Mouse (Mus musculus) thymus, postnatal 0 days (tissue): Measurements from ENCODE around the gene Hmcn1. TPM values are rescaled to one million over a fixed set of nuclear protein-coding genes. Genes with fewer than 3 reads are reported as not detected.

Experiments used
- DNase-seq: peaks from one replicate; pipeline ENCODE4 v3.0.0-alpha.2; 2015; ENCODE audit warnings: low spot score
- polyA plus RNA-seq: library from polyadenylated mRNA; unstranded; fragments of >200 nt; fragmentation: Nextera tagmentation; extraction: Ambion mirVana; gene quantifications from 2 replicates; pipeline ENCODE4 v1.2.1, GENCODE M21; 2015

Gene Hmcn1
- polyA plus RNA-seq: 0.13 and 0.29 TPM in 2 replicates

DNA sequence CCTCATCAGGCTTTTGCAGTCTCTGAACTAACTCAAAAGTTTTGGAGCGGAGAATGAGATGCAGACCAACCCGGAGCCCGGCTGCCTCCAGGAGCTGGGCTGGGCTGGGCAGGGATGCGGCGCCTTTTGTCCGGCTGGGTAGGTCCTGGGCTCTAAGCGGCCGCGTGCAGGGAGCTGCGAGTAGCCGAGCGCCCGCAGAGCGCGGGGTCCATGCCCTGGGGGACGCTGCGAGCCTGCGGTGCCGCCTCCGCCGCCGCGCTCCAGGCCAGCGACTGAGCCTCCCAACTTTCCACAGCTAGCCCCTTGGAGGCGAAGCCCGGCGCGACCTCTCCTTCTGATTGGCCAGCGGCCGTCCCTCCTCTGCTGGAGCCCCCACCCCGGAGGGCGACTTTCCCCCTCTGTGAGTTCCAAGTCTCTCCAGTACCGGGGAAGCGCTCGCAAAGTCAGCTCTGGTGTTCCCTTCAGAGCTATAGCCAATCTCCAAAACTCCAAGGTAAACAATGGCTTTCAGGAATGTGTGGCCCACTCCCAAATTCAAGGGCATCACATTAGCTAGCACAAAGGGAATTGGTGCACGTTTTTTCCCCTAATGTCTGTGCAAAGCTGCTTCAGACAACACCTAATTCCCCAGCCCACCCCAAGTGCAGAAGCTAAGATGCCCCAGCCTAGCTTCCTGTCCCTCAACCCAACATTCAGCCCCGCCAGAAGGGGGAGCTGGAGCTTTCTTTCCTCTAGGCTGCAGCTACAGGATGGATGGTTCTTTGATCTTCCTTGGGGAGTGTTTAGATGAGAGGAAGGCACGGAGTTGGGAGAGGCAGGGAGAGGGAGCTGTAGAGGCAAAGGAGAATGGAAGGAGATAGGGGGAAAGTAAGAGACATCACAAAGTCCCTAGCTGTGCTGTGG, at the start of gene Hmcn1:
Gene Hmcn1 (minus strand): TSS at position 274 of the 903 bp plus-strand sequence.
- DNase-seq: peak; percentile 51

DNA sequence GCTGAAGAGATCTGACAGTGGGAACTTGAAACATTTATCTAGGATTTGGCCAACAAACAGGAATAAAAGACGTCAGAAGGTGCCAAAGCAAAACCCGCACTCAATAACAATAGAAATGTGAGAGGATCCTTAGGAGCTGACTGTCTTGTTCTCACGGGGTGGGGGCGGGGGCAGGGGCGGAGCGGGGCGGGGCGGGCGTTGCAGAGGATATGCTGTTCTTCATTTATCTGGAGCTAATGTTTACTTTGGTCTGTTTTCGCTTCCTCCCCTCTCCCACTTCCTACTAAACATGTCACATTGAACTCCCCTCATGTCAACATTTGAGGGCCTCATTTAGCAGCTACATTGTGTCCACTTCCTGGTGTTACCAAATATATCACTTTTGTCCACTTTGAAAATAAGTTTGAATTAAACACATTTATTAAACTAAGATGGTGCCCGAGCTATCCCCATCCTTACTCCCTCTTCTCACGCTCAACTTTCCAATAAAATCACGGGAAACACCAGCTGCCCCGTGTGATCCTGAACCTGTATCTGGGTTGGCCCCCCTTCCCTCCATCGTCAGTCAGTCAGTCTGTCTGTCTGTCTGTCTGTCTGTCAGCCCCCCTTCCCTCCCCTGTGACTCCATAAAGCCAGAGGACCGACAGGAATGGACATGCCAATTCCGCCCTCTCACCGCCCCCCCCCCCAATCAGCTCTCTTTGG, 47.9 kb upstream of the Hmcn1 start:
- DNase-seq: peak; percentile 7

DNA sequence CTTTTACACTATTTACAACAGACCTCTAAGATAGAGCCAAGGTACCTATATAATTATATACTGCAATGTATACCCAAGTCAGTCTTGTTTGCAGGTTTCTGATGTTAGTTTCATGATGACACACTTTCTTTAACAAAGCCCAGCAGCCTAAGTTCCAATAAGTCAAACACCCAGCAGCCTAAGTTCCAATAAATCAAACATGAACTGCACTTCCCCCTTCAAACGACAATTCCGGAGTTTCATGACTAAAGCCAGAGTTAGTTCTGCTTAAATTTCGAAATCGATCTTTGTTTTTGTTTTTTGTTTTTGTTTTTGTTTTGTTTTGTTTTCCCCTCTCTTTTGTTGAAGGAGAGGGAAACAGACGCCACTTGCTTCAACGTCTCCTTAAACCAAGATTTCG, 47.1 kb upstream of the Hmcn1 start:
- DNase-seq: no peak

- DNase-seq: no peak
Measured at GRCm38 (mm10) chr1:151039189-151039588, 46.0 kb upstream of the Hmcn1 start.

DNA sequence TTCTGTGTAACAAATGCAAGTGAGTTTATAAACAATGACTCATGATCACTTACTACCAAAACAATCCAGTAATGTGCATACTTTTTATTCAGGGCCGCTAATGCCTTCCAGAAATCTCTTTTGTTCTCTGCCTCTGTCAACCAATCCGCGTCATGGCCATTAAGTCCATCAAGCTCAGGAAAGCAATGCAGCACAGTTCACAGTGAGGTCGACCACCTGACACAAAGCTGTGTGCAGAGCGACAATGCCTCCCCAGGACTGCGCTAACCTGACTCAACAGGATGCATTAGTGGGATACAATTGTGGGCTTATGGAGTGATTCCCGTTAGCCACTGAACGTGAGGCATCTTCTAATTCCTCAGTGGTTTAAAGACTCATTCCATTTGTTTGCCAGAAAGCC, 45.3 kb upstream of the Hmcn1 start:
- DNase-seq: no peak

DNA sequence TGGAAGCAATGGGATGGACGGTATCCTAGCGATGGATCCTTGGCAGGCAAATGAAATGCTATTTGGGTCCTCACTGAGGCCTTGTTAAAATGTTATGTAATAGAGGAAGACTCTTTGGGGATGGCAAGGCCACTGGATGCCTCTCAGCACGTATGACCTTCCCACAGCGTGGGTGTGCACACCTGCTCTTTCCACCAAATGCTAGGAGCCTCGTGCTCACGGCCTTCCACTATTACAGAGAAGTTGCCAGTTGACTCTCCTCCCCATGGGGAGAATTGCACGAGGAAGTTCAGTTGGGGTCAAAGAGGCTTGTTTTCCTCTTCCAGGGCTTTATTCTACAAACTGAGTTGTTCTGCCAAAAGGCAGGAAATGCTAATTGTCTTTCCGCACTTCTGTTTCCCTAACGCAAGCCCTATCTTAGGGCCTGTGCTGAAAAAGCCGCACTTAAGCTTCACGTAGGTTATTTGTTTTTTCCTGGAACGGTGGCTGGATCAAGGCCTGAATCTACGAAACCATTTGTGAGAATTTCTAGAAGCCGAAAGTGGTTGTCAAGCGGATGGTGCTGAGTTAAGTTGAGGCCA, 43.3 kb upstream of the Hmcn1 start:
- DNase-seq: no peak

- no peak for DNase-seq
Measured at GRCm38 (mm10) chr1:151035766-151036165, 42.5 kb upstream of the Hmcn1 start.

- peak; percentile 61 for DNase-seq
Measured at GRCm38 (mm10) chr1:151034993-151035592, 41.9 kb upstream of the Hmcn1 start.

- no peak for DNase-seq
Measured at GRCm38 (mm10) chr1:151033291-151033690, 40.1 kb upstream of the Hmcn1 start.

GRCm38 (mm10) chr1:151031581-151031980, 38.3 kb upstream of the Hmcn1 start:
- DNase-seq: no peak

DNA sequence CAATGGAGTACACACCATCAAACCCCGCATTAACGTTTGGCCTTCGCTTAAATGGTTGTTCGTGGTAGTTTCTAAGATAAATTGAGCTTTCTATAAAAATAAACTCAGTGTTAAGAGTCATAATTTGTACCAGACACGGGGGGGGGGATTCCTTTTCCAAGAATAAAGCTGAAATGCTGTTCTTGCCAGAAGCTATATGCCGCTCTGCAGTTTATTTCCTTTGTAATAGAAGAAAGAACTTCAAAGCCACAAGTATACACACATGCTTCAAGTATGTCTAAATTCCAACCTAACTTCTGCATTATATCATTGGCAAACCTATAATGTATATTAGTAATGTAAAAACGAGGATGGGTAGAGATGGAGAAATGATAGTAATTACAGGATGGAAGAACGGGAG, 37.9 kb upstream of the Hmcn1 start:
- no peak for DNase-seq

- peak; percentile 80 for DNase-seq
Measured at GRCm38 (mm10) chr1:151025049-151025773, 32.0 kb upstream of the Hmcn1 start.

GRCm38 (mm10) chr1:151019273-151019890, 26.1 kb upstream of the Hmcn1 start:
- no peak for DNase-seq

GRCm38 (mm10) chr1:151011056-151011455, 17.8 kb upstream of the Hmcn1 start:
- peak; percentile 74 for DNase-seq

DNA sequence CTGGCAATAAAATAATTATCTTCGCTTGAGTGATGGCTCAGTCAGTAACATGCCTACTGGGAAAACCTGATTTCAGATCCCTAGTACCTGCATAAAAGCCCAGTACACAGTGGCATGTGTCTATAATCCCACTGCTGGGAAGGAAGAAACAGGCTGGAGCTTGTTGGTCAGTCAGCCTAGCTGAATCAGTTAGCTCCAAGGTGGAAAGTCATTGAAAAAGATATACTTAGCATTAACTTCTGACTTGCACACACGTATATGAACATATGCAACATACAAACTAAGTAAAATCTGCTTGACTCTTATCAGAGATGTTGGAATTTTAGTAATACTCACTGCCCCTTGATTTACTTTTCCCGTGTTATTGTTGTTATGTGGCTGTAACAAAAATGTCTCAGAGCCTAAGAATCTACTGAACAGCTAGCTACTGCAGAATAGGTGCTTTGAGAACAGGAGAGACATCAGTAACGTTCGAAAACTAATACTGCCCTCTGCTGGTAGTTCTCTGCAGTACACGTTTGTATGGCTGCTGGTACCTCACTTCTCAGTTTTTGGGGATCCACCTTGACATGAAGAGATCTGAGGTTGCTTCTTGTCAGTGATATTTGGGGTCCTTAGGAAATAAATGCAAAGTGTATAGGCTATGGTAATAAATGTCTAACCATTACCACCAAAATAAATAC, 16.0 kb upstream of the Hmcn1 start:
- peak; percentile 77 for DNase-seq

DNA sequence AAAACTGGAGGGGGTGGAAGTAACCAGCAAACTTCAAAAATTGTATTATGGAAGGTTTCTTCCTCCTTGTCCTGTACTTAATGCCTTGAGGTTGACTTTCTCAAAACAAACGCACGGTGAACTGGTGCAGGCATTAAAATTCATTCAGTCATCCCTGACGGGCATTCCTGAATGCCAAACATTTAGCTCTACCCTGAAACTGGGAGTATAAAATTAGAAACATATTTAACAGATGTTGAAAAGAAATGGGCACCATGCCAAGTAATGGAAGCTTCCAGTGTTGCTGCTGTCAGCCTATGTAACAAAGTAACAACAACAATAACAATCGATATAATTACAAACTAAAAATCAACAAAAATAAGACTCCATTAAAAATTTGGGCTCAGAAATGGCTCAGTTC, 14.5 kb upstream of the Hmcn1 start:
- DNase-seq: no peak

GRCm38 (mm10) chr1:151004007-151004406, 10.8 kb upstream of the Hmcn1 start:
- DNase-seq: no peak

DNA sequence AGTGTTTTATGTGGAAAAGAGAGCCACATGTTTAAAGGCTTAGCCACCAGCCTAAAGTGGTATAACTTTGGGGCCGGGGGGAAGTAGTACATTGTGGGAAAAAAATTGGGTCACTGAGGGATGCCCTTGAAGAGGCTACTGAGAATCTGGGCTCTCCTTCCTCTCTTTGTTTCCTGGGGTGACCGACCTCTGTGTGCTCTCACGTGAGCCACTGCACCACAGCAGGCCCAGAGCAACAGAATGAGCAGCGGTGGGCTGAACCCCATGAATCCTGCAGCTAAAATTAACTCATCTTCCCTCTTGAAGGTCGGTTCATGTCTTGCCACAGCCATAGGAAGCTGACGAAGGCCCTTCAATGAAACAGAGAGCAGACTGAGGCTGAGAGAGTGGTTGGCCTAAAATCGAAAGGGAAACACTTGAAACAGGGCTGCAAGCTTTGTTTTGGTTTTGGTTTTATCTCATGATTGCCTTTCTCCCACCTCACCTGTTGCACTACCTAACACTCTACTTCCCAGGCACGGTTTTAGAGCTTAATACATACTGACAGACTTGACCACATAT, 8.7 kb upstream of the Hmcn1 start:
- peak; percentile 38 for DNase-seq

DNA sequence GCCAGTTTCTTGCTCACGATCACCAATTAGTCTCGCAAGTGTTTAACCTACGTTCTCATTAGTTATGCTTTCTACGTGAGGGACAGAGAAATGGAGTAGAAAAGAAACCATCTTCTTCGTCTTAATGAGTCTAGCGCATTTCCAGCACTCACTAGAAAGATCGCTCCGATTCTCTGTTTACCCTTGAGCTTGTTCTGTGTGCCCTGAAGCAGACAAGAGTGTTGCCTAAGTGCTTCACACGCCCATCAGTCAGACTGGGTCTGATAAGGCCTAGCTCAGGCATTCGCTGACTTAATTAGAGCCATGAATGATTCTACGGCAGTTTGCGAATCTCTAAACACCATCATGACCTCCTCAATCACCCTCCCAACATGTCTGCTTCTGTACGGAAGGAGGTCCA, 7.5 kb upstream of the Hmcn1 start:
- no peak for DNase-seq

DNA sequence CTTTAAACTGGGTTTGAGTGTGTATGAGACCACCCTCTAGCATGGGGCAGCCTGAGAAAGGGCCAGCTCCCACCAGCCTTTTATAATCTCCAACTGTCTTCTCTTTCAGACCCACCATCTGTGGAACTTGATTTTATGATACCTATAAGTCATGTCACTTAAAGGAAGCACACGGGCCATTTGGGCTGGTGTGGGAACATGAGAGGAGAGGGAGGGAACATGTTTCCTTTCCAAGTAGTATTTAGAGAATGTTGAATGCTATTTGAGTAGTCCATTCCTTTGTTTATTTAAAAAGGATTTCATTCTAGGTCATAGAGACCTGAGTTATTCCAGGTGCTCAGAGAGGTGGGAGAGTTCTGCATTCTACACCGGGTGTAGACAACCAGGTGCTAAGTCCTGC, 1.4 kb upstream of the Hmcn1 start:
- DNase-seq: no peak
